Mouse (Mus musculus): Measurements from ENCODE around the gene Znrf1.

The Znrf1 gene

GRCm38 (mm10) chr8:111533503-111533902, 2.4 kb upstream of the Znrf1 start:
- no peak for DNase-seq (ENCODE audit: low read depth, low spot score)

GRCm38 (mm10) chr8:111535491-111535890, 406 bp upstream of the Znrf1 start:
- DNase-seq (ENCODE audit: low read depth, low spot score), result no peak

GRCm38 (mm10) chr8:111536978-111537764, 1.3 kb downstream of the Znrf1 start:
- DNase-seq (ENCODE audit: low read depth, low spot score), result no peak

- no peak for DNase-seq (ENCODE audit: low read depth, low spot score)
Observed at GRCm38 (mm10) chr8:111537765-111538158, 1.9 kb downstream of the Znrf1 start.

- no peak for DNase-seq (ENCODE audit: low read depth, low spot score)
Observed at GRCm38 (mm10) chr8:111538194-111538593, 2.3 kb downstream of the Znrf1 start.

- DNase-seq (ENCODE audit: low read depth, low spot score), result no peak
Observed at GRCm38 (mm10) chr8:111539422-111540076, 3.7 kb downstream of the Znrf1 start.

- no peak for DNase-seq (ENCODE audit: low read depth, low spot score)
Observed at GRCm38 (mm10) chr8:111543712-111544380, 7.9 kb downstream of the Znrf1 start.

- no peak for DNase-seq (ENCODE audit: low read depth, low spot score)
Observed at GRCm38 (mm10) chr8:111545406-111546156, 9.7 kb downstream of the Znrf1 start.

GRCm38 (mm10) chr8:111547144-111547543, 11.2 kb downstream of the Znrf1 start:
- no peak for DNase-seq (ENCODE audit: low read depth, low spot score)

- DNase-seq (ENCODE audit: low read depth, low spot score), result no peak
Observed at GRCm38 (mm10) chr8:111548201-111548600, 12.3 kb downstream of the Znrf1 start.

- no peak for DNase-seq (ENCODE audit: low read depth, low spot score)
Observed at GRCm38 (mm10) chr8:111550002-111550870, 14.3 kb downstream of the Znrf1 start.

GRCm38 (mm10) chr8:111551511-111552130, 15.7 kb downstream of the Znrf1 start:
- DNase-seq (ENCODE audit: low read depth, low spot score), result no peak

GRCm38 (mm10) chr8:111561824-111562223, 25.9 kb downstream of the Znrf1 start:
- no peak for DNase-seq (ENCODE audit: low read depth, low spot score)

GRCm38 (mm10) chr8:111562274-111562803, 26.4 kb downstream of the Znrf1 start:
- no peak for DNase-seq (ENCODE audit: low read depth, low spot score)

- no peak for DNase-seq (ENCODE audit: low read depth, low spot score)
Observed at GRCm38 (mm10) chr8:111563075-111563474, 27.2 kb downstream of the Znrf1 start.

- no peak for DNase-seq (ENCODE audit: low read depth, low spot score)
Observed at GRCm38 (mm10) chr8:111563687-111564086, 27.8 kb downstream of the Znrf1 start.

- DNase-seq (ENCODE audit: low read depth, low spot score), result no peak
Observed at GRCm38 (mm10) chr8:111564093-111564492, 28.2 kb downstream of the Znrf1 start.

GRCm38 (mm10) chr8:111565784-111566191, 29.9 kb downstream of the Znrf1 start:
- DNase-seq (ENCODE audit: low read depth, low spot score), result no peak

- no peak for DNase-seq (ENCODE audit: low read depth, low spot score)
Observed at GRCm38 (mm10) chr8:111566326-111566725, 30.4 kb downstream of the Znrf1 start.

GRCm38 (mm10) chr8:111567571-111567970, 31.7 kb downstream of the Znrf1 start:
- no peak for DNase-seq (ENCODE audit: low read depth, low spot score)

Data from skeletal muscle tissue, adult 2 months (tissue).